Mouse (Mus musculus) cerebellum, postnatal 4 days (tissue): ENCODE measurements at regions not wholly inside any gene's neighbourhood (a gene's known extent, or its start where the extent isn't known, plus 50 kb on each side); places are given as distances from the start of the nearest gene placed in this dataset.
A peak's percentile ranks its signal among the peaks of the same experiment; 100 is the strongest.

Experiments
- DNase-seq, 2 experiments: peaks; one replicate each; pipeline ENCODE4 v3.0.0; 2022; ENCODE audit warnings: low spot score in 2 of 2, mixed read lengths in 1 of 2

DNA sequence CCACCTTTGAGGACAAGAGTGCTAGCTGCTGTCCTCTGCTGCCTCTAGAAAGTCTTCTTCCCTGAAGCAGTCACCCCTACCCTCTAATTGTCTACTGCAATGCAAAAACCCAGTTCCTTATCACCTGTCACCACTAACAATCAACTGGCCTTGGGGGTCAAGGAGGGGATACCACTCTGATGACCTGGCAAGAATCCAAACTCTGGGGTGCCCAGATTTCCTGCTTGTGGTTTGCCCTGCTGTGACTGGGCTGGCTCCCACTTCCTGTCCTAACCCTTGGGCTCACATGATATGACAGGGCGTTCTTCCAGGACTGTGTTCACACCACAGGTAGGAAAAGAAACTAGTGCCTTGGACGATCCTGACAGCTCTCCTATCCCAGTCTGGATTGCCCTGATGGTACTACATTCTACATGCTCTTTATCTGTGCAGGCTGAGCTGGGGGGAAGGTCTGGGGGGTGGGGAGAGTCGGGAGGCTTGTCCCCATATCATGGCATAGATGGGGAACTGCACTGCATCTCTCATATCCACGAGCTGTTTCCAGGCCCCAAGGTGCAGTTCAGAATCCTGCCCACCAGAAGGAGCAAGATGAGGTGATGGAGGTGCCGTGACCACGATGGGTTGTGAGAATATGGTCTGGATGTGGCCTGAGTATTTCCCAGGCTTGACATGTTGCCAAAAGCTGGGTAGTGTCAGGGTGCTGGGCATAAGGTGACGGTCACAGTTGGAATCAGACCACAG, 81.0 kb downstream of the Maf start:
- no peak for DNase-seq

DNA sequence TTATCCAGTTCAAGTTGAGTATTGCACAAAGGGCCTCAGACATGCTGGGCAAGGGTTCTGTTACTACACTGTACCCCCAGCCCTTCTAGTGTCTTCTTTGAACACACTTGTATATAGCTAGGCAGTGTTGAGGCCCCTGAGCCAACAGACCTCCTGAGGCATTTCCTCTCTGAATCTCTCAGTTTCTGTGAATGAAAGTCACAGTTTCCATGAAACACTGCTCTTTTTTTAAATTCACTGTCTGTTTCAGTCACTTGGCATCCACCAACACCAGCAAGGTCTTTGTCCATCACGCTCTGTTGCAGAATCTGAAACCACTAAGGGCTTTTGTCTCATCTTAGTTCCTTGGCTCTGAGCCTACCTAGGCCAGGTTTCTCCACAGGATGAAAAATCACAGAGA, 82.5 kb downstream of the Maf start:
- DNase-seq, result no peak

DNA sequence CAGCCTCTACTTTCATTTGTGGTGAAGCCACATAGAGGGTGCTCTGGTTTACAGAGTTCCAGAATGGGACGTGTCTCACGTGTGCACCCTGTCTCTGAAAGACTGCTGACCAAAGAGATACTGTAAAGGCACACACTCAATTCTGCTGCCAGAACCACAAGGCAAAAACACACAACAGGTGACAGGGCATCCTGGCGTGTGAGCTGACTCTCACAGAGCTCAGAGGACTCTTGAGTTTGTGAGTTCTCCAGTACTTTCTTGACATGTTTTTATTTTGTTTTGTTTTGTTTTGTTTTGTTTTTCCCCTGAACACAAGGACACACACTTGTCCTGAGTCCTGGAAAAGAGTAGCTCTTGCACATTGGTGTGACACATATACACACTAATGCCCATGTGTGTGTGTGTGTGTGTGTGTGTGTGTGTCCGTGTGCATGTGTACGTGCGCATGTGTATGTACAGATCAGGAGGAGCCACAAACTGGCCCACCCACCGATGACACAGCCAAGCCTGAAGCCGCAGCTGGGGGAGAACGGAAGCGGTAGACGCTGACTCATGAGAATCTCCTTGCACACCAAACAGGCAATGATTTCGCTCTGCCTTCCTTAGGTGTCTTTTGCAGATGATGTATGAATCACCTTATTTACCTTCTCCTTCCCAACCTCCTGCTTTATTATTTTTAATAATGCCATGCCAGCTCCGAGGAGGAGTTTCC, 89.4 kb downstream of the Maf start:
- DNase-seq, result no peak

GRCm38 (mm10) chr8:115616871-115617605, 90.6 kb downstream of the Maf start:
- DNase-seq, result peak in 1 of 2 experiments; percentile 51

GRCm38 (mm10) chr8:115613946-115614584, 93.5 kb downstream of the Maf start:
- DNase-seq, result no peak

- DNase-seq, result no peak
These were observed 95.5 kb downstream of the Maf start for GRCm38 (mm10) chr8:115612119-115612518.

GRCm38 (mm10) chr8:115599771-115600170, 107.8 kb downstream of the Maf start:
- DNase-seq, result no peak

DNA sequence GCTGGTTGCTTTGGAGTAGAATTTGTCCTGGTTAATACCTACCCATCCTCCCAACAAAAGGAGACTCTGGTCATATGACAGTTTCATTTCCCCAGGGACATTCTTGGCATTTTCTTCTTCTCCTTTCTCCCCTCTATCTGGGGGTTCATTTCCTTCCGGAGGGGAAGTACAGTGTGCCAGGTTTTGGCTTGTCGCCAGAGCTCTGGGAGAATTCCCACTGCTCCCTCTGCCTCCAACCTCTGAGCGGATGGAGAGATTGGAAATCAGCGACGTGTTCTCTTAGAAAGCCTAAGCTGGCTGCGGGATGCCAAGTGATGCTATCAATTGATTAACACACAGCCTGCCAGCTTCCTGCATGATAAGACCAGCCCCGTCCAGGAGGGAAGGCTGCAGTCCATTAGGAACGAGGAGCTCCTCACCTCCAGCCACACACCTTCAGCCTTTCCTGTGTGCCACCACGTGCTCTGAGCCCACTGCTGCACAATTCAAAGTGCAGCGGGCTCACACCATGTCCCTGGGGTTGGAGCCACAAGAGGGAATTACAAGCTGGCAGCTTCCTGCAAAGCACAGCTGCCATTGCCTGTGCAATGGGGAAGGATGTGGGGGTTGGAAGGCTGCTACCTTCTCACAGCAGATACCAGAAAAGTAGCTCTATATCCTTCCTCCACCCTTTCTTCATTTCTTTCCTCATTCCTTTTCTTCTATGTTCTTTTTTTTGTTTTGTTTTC, 110.2 kb downstream of the Maf start:
- peak in 1 of 2 experiments; percentile 30 for DNase-seq

- no peak for DNase-seq
These were observed 117.9 kb downstream of the Maf start for GRCm38 (mm10) chr8:115589721-115590120.

DNA sequence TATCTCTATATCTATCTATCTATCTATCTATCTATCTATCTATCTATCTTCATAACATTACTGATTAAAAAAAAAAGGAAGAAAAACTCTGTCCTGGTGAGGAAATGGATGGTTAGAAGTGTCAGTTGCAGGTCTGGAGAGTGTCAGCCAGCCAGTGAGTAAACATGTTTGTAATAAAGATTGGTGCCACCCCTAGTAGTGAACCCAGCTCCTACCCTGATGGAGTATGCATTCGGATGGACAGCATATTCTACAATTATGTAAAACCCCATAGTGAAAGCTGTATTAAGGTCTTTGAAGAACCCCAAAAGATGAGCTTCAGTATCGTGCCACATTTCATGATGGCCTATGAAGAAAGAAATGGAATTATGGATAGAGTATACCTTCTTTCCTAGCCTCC, 118.5 kb downstream of the Maf start:
- DNase-seq, result no peak

- no peak for DNase-seq
These were observed 123.2 kb downstream of the Maf start for GRCm38 (mm10) chr8:115584311-115584907.

GRCm38 (mm10) chr8:115583221-115583620, 124.4 kb downstream of the Maf start:
- DNase-seq, result no peak

DNA sequence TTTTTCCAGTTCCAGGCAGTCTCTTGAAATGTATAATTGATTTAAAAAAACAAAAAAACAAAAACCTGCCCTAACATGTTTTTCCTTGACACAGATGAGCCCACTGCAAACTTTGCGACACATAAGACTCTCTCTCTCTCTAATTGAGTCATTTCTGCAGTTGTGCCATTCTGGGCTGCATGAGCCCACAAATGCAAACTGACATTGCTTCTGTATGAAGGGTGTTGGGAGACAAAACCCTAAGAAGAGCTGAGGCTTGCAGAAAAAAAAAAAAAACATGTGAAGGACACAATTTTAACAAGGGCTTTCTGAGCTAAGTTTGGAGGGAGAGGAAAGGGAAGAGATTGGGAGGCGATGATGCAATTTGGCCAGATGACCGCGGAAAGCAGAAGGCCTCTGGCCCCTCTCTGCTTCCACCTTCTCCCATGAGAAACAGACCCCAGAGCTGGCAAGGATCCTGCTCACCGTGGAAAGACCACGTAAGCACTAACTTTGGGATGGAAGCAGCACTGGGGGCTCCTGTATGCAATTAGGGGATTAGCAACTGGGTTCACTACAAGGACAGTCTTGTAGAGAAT, 125.6 kb downstream of the Maf start:
- no peak for DNase-seq

DNA sequence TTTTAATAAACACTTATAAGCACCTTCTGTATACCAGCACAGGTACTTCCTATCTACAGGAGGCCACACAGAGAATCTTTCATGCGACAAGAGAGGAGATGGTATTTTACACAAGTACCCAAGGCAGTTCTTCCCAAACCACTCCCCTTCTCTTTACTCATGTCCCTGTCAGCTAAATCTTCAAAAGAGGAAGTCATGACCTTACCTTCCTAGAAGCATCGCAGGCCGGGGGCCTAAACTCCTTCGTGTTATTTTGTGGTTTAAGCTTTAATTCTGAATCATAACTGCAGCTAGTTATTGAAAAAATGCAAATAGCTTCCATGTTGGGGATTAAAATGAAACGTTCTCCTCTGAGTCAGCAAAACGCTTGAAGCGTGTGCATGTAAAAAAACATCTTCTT, 139.2 kb downstream of the Maf start:
- no peak for DNase-seq

GRCm38 (mm10) chr8:115565768-115566167, 141.8 kb downstream of the Maf start:
- no peak for DNase-seq

- no peak for DNase-seq
These were observed 145.2 kb downstream of the Maf start for GRCm38 (mm10) chr8:115562362-115562761.

- DNase-seq, result no peak
These were observed 146.3 kb downstream of the Maf start for GRCm38 (mm10) chr8:115560985-115561916.

DNA sequence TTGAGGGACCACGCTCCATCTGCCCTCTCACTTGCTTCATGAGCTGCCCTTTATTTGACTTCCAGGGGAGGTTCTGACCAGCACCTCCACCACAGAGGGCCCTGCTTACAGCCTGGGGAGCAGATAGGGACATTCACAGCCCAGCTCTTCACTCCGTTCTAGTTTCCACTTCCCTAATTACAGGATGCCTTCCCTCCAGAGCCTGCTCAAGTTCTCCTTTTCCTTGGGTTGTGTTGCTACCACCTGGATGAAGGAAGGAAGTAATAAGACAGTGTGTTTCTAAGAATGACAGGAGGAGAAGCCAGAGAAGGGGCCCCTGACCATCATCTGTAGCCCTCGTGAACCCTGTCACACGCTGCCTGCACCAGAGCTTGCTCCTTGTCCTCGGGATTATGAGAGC, 152.1 kb downstream of the Maf start:
- no peak for DNase-seq

GRCm38 (mm10) chr8:115554185-115554584, 153.4 kb downstream of the Maf start:
- DNase-seq, result no peak

DNA sequence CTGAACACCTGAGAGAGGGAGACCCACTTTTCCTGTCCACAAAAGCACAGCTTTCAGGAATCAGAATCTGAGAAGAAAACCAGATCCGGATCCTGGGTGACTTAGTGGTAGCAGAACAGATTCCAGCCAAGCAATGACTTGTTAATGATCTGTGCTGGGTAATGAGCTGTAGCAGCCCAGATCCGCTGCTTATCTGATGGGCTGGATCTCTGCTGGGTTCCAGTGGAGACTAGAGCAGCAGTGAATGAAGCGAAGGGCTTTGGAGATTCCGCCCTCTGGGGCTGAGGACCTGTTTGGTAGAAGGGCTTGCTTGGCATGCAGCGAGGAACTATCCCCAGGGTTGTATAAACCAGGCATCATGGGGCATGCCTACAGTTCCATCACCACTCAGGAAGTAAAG, 156.3 kb downstream of the Maf start:
- no peak for DNase-seq
